In the genomic region with DNA sequence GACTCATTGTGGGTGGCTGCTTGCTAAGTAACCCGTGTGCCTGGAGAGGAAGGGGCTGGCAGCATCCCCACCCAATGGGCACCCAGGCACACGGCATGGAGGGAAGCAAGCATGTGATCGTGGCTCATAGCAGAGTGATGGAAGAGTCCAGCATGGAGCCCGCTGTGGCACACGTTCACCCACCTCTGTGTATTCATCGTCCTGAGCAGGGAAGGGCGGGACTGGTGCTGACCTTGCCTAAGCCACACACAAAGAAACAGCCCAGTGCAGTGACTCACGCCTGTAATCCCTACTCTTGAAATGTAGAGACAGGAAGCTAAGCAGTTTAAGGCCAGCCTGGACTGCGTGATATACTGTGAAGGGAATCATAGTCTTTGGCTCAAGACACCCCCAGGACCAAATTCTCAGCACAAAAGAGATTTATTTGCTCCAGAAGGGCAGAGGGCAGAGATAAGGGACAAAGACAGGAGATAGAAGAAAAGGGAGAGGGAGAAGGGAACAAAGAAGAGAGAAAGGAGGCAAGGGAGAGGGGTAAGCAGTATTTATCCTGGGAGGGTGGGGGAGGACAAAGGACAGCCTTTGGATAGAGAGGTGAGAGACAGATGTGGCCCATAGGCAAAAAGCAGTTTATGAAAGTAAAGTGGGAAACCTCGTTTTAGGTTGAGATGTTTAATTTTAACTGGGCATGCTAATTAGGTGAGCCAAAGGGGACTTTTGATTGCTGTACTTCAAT, we compare ENCODE assay signal across 7 mouse cellular contexts.
A peak's percentile ranks its signal among the peaks of the same experiment; 100 is the strongest.
DNase-seq lines count a peak whose midpoint lies in the region; ATAC-seq and TF ChIP-seq lines count a peak whose summit lies in the region.

No protein-coding gene starts in this region.

- no peak for TF ChIP-seq POLR2A in brain, embryonic 14.5 days (IDR thresholded peaks at IDR 0.05; ENCODE audit: borderline replicate concordance, extremely low read depth, insufficient read depth, insufficient read length, poor library complexity, severe bottlenecking)

- H3K27me3 ChIP-seq in neural tube, embryonic 12.5 days (replicated peaks): no peaks in the 10 kb centered on the region
- H3K27me3 ChIP-seq in neural tube, embryonic 15.5 days (replicated peaks): no peaks in the 10 kb centered on the region
- no peaks in the 10 kb centered on the region for H3K27me3 ChIP-seq in intestine, embryonic 15.5 days (replicated peaks)
- H3K27me3 ChIP-seq in neural tube, embryonic 13.5 days: no peaks in the 10 kb centered on the region

- H3K4me3 ChIP-seq in neural tube, embryonic 12.5 days: no peak overlapping the region
- H3K4me3 ChIP-seq in neural tube, embryonic 15.5 days (replicated peaks): no peak overlapping the region
- no peak overlapping the region for H3K4me3 ChIP-seq in intestine, embryonic 15.5 days (replicated peaks)
- no peak overlapping the region for H3K4me3 ChIP-seq in neural tube, embryonic 13.5 days

- H3K9ac ChIP-seq in neural tube, embryonic 12.5 days: no peak overlapping the region
- H3K9ac ChIP-seq in neural tube, embryonic 15.5 days (replicated peaks): no peak overlapping the region
- H3K9ac ChIP-seq in intestine, embryonic 15.5 days: no peak overlapping the region
- 0 out of 2 replicates have a peak overlapping the region, but pooled peaks have one; percentile 43 for H3K9ac ChIP-seq in neural tube, embryonic 13.5 days

- 36% methylated on average over 10 of the region's 10 CpGs for WGBS in neural tube, embryonic 12.5 days
- 28% methylated on average over 10 of the region's 10 CpGs for WGBS in neural tube, embryonic 15.5 days
- WGBS in intestine, embryonic 15.5 days: 32% methylated on average over 10 of the region's 10 CpGs
- WGBS in neural tube, embryonic 13.5 days: 28% methylated on average over 10 of the region's 10 CpGs

- TF ChIP-seq CTCF in brain, embryonic 14.5 days (IDR thresholded peaks at IDR 0.05; ENCODE audit: borderline replicate concordance, extremely low read depth, insufficient read depth, insufficient read length): no peak

- peak; percentile 48; the same call in 1 of the 2 replicates for ATAC-seq in neural tube, embryonic 12.5 days (ENCODE audit: low FRiP score, low read depth)
- no peak for ATAC-seq in neural tube, embryonic 15.5 days (ENCODE audit: low FRiP score)
- peak; percentile 93 for ATAC-seq in intestine, embryonic 15.5 days
- peak; percentile 65 for ATAC-seq in neural tube, embryonic 13.5 days (ENCODE audit: low read depth)

- no peak overlapping the region for H3K4me2 ChIP-seq in neural tube, embryonic 12.5 days (replicated peaks)
- no peak overlapping the region for H3K4me2 ChIP-seq in neural tube, embryonic 15.5 days
- peak overlapping the region; percentile 31; the same call in 1 of the 2 replicates for H3K4me2 ChIP-seq in intestine, embryonic 15.5 days (replicated peaks)
- no peak overlapping the region for H3K4me2 ChIP-seq in neural tube, embryonic 13.5 days

- peak; percentile 39 for DNase-seq in brain, embryonic 14.5 days (ENCODE audit: low read depth)
- DNase-seq in thymus, postnatal 25 days: no peak
- DNase-seq in left cerebral cortex, adult 18-20 months (ENCODE audit: low spot score in 2 of 2): no peak

- H3K27ac ChIP-seq in neural tube, embryonic 12.5 days: no peak overlapping the region
- no peak overlapping the region for H3K27ac ChIP-seq in neural tube, embryonic 15.5 days (replicated peaks)
- no peak overlapping the region for H3K27ac ChIP-seq in intestine, embryonic 15.5 days
- peak overlapping the region; percentile 46 for H3K27ac ChIP-seq in neural tube, embryonic 13.5 days (replicated peaks)

- H3K36me3 ChIP-seq in neural tube, embryonic 12.5 days: no peaks in the 10 kb centered on the region
- no peaks in the 10 kb centered on the region for H3K36me3 ChIP-seq in neural tube, embryonic 15.5 days
- H3K36me3 ChIP-seq in intestine, embryonic 15.5 days: no peaks in the 10 kb centered on the region
- no peaks in the 10 kb centered on the region for H3K36me3 ChIP-seq in neural tube, embryonic 13.5 days

- H3K4me1 ChIP-seq in neural tube, embryonic 12.5 days: peaks cover 11% of the 10 kb centered on the region; the same call in 1 of the 2 replicates
- H3K4me1 ChIP-seq in neural tube, embryonic 15.5 days: peaks cover 7% of the 10 kb centered on the region; the same call in 1 of the 2 replicates
- peaks cover 20% of the 10 kb centered on the region; the same call in 1 of the 2 replicates for H3K4me1 ChIP-seq in intestine, embryonic 15.5 days (replicated peaks)
- H3K4me1 ChIP-seq in neural tube, embryonic 13.5 days (replicated peaks): peaks cover 13% of the 10 kb centered on the region; the same call in 1 of the 2 replicates

- H3K9me3 ChIP-seq in neural tube, embryonic 12.5 days: no peaks in the 10 kb centered on the region
- no peaks in the 10 kb centered on the region for H3K9me3 ChIP-seq in neural tube, embryonic 15.5 days (replicated peaks)
- no peaks in the 10 kb centered on the region for H3K9me3 ChIP-seq in intestine, embryonic 15.5 days
- no peaks in the 10 kb centered on the region for H3K9me3 ChIP-seq in neural tube, embryonic 13.5 days
